Mouse (Mus musculus) heart, adult 10 weeks (tissue): Measurements from ENCODE around the gene Ankdd1b. TPM values are rescaled to one million over a fixed set of nuclear protein-coding genes. Genes with fewer than 3 reads are reported as not detected.

ENCODE experiments used
- polyA plus RNA-seq: library from polyadenylated mRNA; stranded (reverse); fragments of 350-450 nt; fragmentation: Illumina TruSeq; extraction: RNeasy Lipid Tissue Mini Kit (QIAGEN cat#74804); gene quantifications from one replicate; pipeline ENCODE4 v1.2.3, GENCODE M21; 2014; ENCODE audit warnings: low read depth, low replicate concordance

Ankdd1b gene
- 0.39 TPM for polyA plus RNA-seq

GRCm38 (mm10) chr13:96470957-96471356 is at the start of gene Ankdd1b:
Ankdd1b (minus strand) TSS chr13:96471198.

DNA sequence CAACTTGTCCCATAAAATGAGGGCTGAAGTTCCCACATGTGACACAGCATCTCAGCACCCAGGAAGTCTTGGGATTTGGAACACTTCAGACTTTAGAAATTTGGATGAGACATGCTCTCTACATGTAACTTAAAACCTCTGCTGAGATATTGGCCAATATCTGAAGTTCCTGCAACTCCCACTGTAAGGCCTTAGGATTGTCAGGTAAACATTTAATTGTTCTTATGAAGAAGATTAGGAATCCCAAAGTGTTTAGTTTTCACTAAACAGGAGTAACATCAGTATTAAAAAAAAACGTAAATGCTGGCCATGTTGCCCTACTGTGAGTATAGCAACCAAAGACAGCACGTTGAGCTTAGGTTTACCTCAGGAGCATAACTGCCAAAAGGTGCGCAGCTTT is 19.4 kb upstream of the Ankdd1b start, which contains the start of gene Gm17622:
Gene Gm17622, plus strand, starts transcription at position 301 of the 400 bp plus-strand sequence.

DNA sequence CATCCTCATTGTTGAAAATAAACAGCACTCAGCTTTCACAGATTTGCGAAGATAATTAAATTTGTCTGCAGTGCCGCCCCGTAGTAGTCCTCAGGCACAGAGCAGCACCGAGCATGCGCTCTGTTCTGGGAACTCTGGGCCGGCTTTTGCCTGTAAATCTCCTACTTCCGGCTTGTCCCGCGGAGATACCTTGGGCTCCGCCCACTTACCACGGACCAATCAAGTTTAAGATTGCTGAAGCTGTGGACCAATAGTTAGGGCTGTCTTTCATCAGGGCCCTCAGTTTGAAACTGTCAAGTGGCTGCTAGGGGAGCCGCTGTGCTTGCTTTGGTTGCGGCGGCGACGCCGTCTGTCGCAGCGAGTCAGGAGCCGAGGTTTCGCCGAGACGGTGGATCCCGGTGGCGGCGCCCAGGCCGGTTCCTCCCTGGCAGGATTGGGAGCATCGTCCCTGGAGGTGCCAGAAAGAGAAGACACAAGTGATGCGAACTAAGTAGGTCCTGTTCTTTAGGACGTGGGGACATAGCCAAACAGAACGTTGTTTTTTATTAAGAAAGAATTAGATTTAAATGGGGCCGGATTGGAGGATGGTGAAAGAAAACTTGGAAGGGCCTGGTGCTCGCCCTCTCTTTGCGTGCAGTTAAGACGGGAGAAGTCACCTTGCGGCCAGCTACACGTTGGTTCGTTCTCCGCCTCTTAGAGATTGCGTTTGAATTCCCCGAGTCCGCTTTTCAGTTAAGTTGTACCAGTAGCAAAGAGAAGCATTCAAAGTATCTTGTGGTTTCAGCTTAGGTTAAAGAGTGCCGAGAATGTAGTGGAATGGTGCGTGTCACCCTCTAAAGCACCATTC is 82.7 kb downstream of the Ankdd1b start, which contains the start of gene Poc5:
Gene Poc5, plus strand, starts transcription at position 253 of the 847 bp plus-strand sequence.

Other genes with a start within 250 kb of the Ankdd1b start
- 6.4 TPM for gene Poc5, start 82.9 kb downstream of the Ankdd1b start, polyA plus RNA-seq
- not detected for gene Gm17622, start 19.5 kb upstream of the Ankdd1b start, polyA plus RNA-seq
- 3.9 TPM for gene Polk, start 71.4 kb upstream of the Ankdd1b start, polyA plus RNA-seq
- 30.9 TPM for gene Col4a3bp, start 71.4 kb upstream of the Ankdd1b start, polyA plus RNA-seq
- gene Hmgcr, start 199.7 kb upstream of the Ankdd1b start, polyA plus RNA-seq = 5.7 TPM